Mouse (Mus musculus): ENCODE measurements around the gene Rln1. TPM values are rescaled to one million over a fixed set of nuclear protein-coding genes. Genes with fewer than 3 reads are reported as not detected.

The Rln1 gene
- not detected in 2 replicates for polyA plus RNA-seq (2012; rRNA removed; ENCODE audit: low replicate concordance)

GRCm38 (mm10) chr19:29334068-29334745 is at the start of gene Rln1:
Gene Rln1, minus strand, starts transcription at chr19:29334670.

GRCm38 (mm10) chr19:29366969-29367622 is 32.6 kb upstream of the Rln1 start, which contains the start of the genes Plgrkt and Cd274:
Gene Plgrkt, minus strand, starts transcription at chr19:29367390.
Gene Cd274, plus strand, starts transcription at chr19:29367455.

DNA sequence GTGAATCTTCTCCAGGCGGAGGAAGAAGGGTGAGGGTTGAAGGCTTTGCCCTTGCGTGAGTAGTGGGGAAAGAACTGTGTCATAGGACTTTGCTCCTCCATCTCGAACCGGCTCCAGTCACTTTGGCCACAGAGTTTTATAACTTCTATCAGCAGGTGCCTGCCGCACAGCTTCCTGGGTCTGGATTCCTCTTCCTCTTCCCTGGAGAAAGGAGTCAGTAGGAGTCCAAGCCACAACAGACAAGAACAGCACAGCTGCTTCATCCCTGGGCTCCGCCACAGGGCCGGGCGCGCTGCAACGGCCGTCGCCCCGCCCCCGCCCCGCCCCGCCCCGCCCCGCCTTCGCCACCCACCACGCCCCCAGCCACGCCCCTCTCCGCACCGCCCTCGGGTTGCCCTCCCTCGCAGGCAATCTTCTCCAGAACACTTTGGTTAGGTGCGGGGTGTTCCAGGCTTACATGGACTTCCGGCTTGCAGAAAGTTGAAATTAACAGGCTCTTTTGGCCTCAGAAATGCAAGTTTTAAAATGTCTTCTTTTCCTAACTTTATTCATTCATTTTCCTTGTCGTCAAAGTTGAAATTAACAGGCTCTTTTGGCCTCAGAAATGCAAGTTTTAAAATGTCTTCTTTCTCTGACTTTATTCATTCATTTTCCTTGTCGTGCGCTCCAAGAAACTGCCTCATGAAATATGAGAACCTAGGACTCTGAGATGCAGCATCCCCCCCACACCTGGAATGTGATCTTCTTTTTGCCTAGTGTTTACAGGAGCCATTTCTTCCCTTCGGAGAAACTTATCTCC is 9.2 kb downstream of the Rln1 start, which contains the start of gene Insl6:
Gene Insl6, minus strand, starts transcription at position 304 of the 799 bp plus-strand sequence.

Other genes starting within 250 kb of the Rln1 start
- gene Rcl1, start 233.3 kb downstream of the Rln1 start, polyA plus RNA-seq (2012; rRNA removed; ENCODE audit: low replicate concordance): 15.6 and 16.0 TPM in 2 replicates
- 3.8 and 7.3 TPM in 2 replicates for gene Jak2, start 82.8 kb downstream of the Rln1 start, polyA plus RNA-seq (2012; rRNA removed; ENCODE audit: low replicate concordance)
- gene Insl6, start 9.3 kb downstream of the Rln1 start, polyA plus RNA-seq (2012; rRNA removed; ENCODE audit: low replicate concordance): 7.9 and 10.8 TPM in 2 replicates
- gene Plgrkt, start 32.7 kb upstream of the Rln1 start, polyA plus RNA-seq (2012; rRNA removed; ENCODE audit: low replicate concordance): 21.7 and 29.1 TPM in 2 replicates
- 0.63 and 0.76 TPM in 2 replicates for gene Cd274, start 32.8 kb upstream of the Rln1 start, polyA plus RNA-seq (2012; rRNA removed; ENCODE audit: low replicate concordance)
- 0.19 and 0.30 TPM in 2 replicates for gene Pdcd1lg2, start 76.2 kb upstream of the Rln1 start, polyA plus RNA-seq (2012; rRNA removed; ENCODE audit: low replicate concordance)
- 3.2 and 5.5 TPM in 2 replicates for gene Ric1, start 187.6 kb upstream of the Rln1 start, polyA plus RNA-seq (2012; rRNA removed; ENCODE audit: low replicate concordance)